In the genomic region with DNA sequence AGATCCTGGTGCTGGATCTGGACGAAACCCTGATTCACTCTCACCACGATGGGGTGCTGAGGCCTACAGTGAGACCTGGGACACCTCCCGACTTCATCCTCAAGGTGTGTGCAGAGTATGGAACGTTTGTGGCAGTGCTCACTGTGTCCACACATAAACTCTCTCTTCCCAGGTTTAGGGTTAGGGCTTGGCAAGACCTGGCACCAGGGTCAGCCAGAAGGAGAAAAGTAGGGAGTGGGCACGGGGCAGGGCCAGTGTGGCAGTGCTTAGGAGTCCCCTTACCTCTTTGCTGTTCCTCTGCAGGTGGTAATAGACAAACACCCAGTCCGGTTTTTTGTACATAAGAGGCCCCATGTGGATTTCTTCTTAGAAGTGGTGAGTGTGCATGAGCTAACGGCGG, we compare ENCODE assay signal across 17 mouse cellular contexts. TPM values are rescaled to one million over a fixed set of nuclear protein-coding genes. Genes with fewer than 3 reads are reported as not detected.
A peak's percentile ranks its signal among the peaks of the same experiment; 100 is the strongest.
DNase-seq lines count a peak whose midpoint lies in the region; ATAC-seq and TF ChIP-seq lines count a peak whose summit lies in the region.
"Had no signal": no experiment of that assay in that cellular context is flagged by ENCODE, and none has a peak within 500 bp of the region (broad histone marks: within the 10 kb centered on the region; RNA-seq: fewer than 3 reads in every experiment).

No protein-coding gene starts in this region.

- no peak for TF ChIP-seq CTCF in heart, adult 2 months (IDR thresholded peaks at IDR 0.05)

- no peaks in the 10 kb centered on the region for H3K9me3 ChIP-seq in neural tube, embryonic 12.5 days
- no peaks in the 10 kb centered on the region for H3K9me3 ChIP-seq in neural tube, embryonic 15.5 days (replicated peaks)
- no peaks in the 10 kb centered on the region for H3K9me3 ChIP-seq in forebrain, embryonic 14.5 days (replicated peaks; ENCODE audit: control insufficient read depth, low read length)
- H3K9me3 ChIP-seq: embryonic facial prominence, embryonic 12.5 days; heart, embryonic 12.5 days had no signal

- intact Hi-C loops in heart, adult 2 months (cut with DNase I), result no loop called here

- TF ChIP-seq EP300 in heart, adult 2 months (IDR thresholded peaks at IDR 0.05; ENCODE audit: insufficient read depth, low read depth, low read length), result no peak

- H3K36me3 ChIP-seq in heart, adult 2 months (ENCODE audit: control insufficient read depth, insufficient read depth, low read length), result peaks cover 7% of the 10 kb centered on the region
- peaks cover 48% of the 10 kb centered on the region for H3K36me3 ChIP-seq in neural tube, embryonic 12.5 days
- H3K36me3 ChIP-seq in neural tube, embryonic 15.5 days, result peaks cover 51% of the 10 kb centered on the region
- peaks cover 54% of the 10 kb centered on the region for H3K36me3 ChIP-seq in forebrain, embryonic 14.5 days (ENCODE audit: control insufficient read depth, insufficient read depth, low read length)

- H3K4me1 ChIP-seq in heart, adult 2 months (ENCODE audit: control insufficient read depth, insufficient read depth, low read length), result peaks cover 5% of the 10 kb centered on the region
- H3K4me1 ChIP-seq in neural tube, embryonic 12.5 days, result peaks cover 25% of the 10 kb centered on the region
- H3K4me1 ChIP-seq in neural tube, embryonic 15.5 days, result peaks cover 26% of the 10 kb centered on the region
- peaks cover 20% of the 10 kb centered on the region for H3K4me1 ChIP-seq in forebrain, embryonic 14.5 days (ENCODE audit: control insufficient read depth, insufficient read depth, low read length)

- H3K27me3 ChIP-seq in heart, adult 2 months (ENCODE audit: control insufficient read depth, insufficient read depth, low read length), result no peaks in the 10 kb centered on the region
- H3K27me3 ChIP-seq in neural tube, embryonic 12.5 days (replicated peaks), result no peaks in the 10 kb centered on the region
- H3K27me3 ChIP-seq in neural tube, embryonic 15.5 days (replicated peaks), result no peaks in the 10 kb centered on the region
- no peaks in the 10 kb centered on the region for H3K27me3 ChIP-seq in forebrain, embryonic 14.5 days (replicated peaks; ENCODE audit: control insufficient read depth, insufficient read depth, low read length)
- H3K27me3 ChIP-seq: embryonic facial prominence, embryonic 12.5 days; heart, embryonic 12.5 days had no signal

- no peak overlapping the region for H3K4me3 ChIP-seq in heart, adult 2 months
- H3K4me3 ChIP-seq in neural tube, embryonic 12.5 days, result 0 out of 2 replicates have a peak overlapping the region, but pooled peaks have one; percentile 7
- no peak overlapping the region for H3K4me3 ChIP-seq in neural tube, embryonic 15.5 days (replicated peaks)
- H3K4me3 ChIP-seq in forebrain, embryonic 14.5 days (ENCODE audit: low read depth, low read length), result no peak overlapping the region
- H3K4me3 ChIP-seq: embryonic facial prominence, embryonic 12.5 days; heart, embryonic 12.5 days had no signal

- H3K4me2 ChIP-seq in neural tube, embryonic 12.5 days (replicated peaks), result no peak overlapping the region
- no peak overlapping the region for H3K4me2 ChIP-seq in neural tube, embryonic 15.5 days
- no peak overlapping the region for H3K4me2 ChIP-seq in forebrain, embryonic 14.5 days (ENCODE audit: low read length)
- H3K4me2 ChIP-seq: embryonic facial prominence, embryonic 12.5 days; heart, embryonic 12.5 days had no signal

- no peak overlapping the region for H3K9ac ChIP-seq in heart, adult 2 months (ENCODE audit: low read depth, low read length)
- no peak overlapping the region for H3K9ac ChIP-seq in neural tube, embryonic 12.5 days
- H3K9ac ChIP-seq in neural tube, embryonic 15.5 days (replicated peaks), result no peak overlapping the region
- no peak overlapping the region for H3K9ac ChIP-seq in forebrain, embryonic 14.5 days (ENCODE audit: low read length)
- H3K9ac ChIP-seq: heart, embryonic 12.5 days had no signal

- 88% methylated on average over 8 of the region's 8 CpGs for WGBS in heart, adult 2 months
- 93% methylated on average over 8 of the region's 8 CpGs for WGBS in neural tube, embryonic 12.5 days
- WGBS in neural tube, embryonic 15.5 days, result 94% methylated on average over 8 of the region's 8 CpGs
- WGBS in forebrain, embryonic 14.5 days, result 94% methylated on average over 8 of the region's 8 CpGs

- peak; percentile 8 for DNase-seq in adrenal gland, adult 8-10 months
- no peak for DNase-seq in adrenal gland, postnatal 25 days
- DNase-seq in heart, adult 2 months, result no peak
- DNase-seq in heart, adult 8-10 months (ENCODE audit: low spot score), result no peak
- no peak for DNase-seq in forebrain, embryonic 14.5 days (ENCODE audit: low spot score)
- DNase-seq: adrenal gland, postnatal 14 days; cerebellum, postnatal 10 days; embryo, embryonic 11 days; gastrocnemius, postnatal 25 days; heart, adult 18-20 months; kidney, adult 11 months had no signal

- no peak for ATAC-seq in neural tube, embryonic 12.5 days (ENCODE audit: low FRiP score, low read depth)
- ATAC-seq in neural tube, embryonic 15.5 days (ENCODE audit: low FRiP score), result no peak
- no peak for ATAC-seq in forebrain, embryonic 14.5 days
- ATAC-seq: forebrain, embryonic 16.5 days; hindbrain, postnatal 0 days had no signal

- peak overlapping the region; percentile 90 for H3K27ac ChIP-seq in heart, adult 2 months
- no peak overlapping the region for H3K27ac ChIP-seq in neural tube, embryonic 12.5 days
- H3K27ac ChIP-seq in neural tube, embryonic 15.5 days (replicated peaks), result no peak overlapping the region
- H3K27ac ChIP-seq in forebrain, embryonic 14.5 days (ENCODE audit: low read depth, low read length), result no peak overlapping the region
- H3K27ac ChIP-seq: embryonic facial prominence, embryonic 12.5 days; hindbrain, postnatal 0 days had no signal

- H3K79me2 ChIP-seq in heart, adult 2 months (replicated peaks; ENCODE audit: control insufficient read depth, insufficient read depth, low read length), result 0 out of 2 replicates have a peak, but pooled peaks cover 1% of the 10 kb centered on the region

- no peak for TF ChIP-seq POLR2A in heart, adult 2 months (IDR thresholded peaks at IDR 0.05; ENCODE audit: insufficient read depth, low read depth, low read length)

RNA-seq across cellular contexts. Expression of a gene that starts 2.1 kb away (rescaled TPM):
- total RNA-seq in adrenal gland, adult 8-10 months (2022), result 10 to 100 TPM; 56.9 to 87.4 (median 73.6) TPM
- 71.1 and 76.1 TPM in 2 replicates for total RNA-seq in adrenal gland, postnatal 25 days (2021)
- total RNA-seq in heart, adult 2 months (2021), result 10 to 100 TPM; 39.0 to 42.2 TPM
- 61.6 and 78.5 TPM in 2 replicates for polyA plus RNA-seq in heart, adult 2 months (2012; rRNA removed)
- total RNA-seq in heart, adult 8-10 months (2022), result 10 to 100 TPM; 41.7 to 57.3 (median 48.1) TPM
- polyA plus RNA-seq in neural tube, embryonic 12.5 days (2016; fragmentation: Nextera tagmentation; extraction: Ambion mirVana), result 129 and 131 TPM in 2 replicates
- 159 and 167 TPM in 2 replicates for polyA plus RNA-seq in neural tube, embryonic 15.5 days (2015; fragmentation: Nextera tagmentation; extraction: Ambion mirVana)
- polyA plus RNA-seq in forebrain, embryonic 14.5 days (2014; fragmentation: Nextera tagmentation; extraction: Ambion mirVana), result 189 and 203 TPM in 2 replicates

RNA-seq across cellular contexts. Expression of a gene that starts 3.5 kb away (rescaled TPM):
- total RNA-seq in adrenal gland, adult 8-10 months (2022), result 100 to 1,000 TPM; 109 to 125 (median 120) TPM
- total RNA-seq in adrenal gland, postnatal 25 days (2021), result 123 and 141 TPM in 2 replicates
- 100 to 1,000 TPM; 143 to 144 TPM for total RNA-seq in heart, adult 2 months (2021)
- polyA plus RNA-seq in heart, adult 2 months (2012; rRNA removed), result 138 and 190 TPM in 2 replicates
- total RNA-seq in heart, adult 8-10 months (2022), result 100 to 1,000 TPM; 144 to 172 (median 168) TPM
- polyA plus RNA-seq in neural tube, embryonic 12.5 days (2016; fragmentation: Nextera tagmentation; extraction: Ambion mirVana), result 23.0 and 24.3 TPM in 2 replicates
- 23.6 and 27.2 TPM in 2 replicates for polyA plus RNA-seq in neural tube, embryonic 15.5 days (2015; fragmentation: Nextera tagmentation; extraction: Ambion mirVana)
- polyA plus RNA-seq in forebrain, embryonic 14.5 days (2014; fragmentation: Nextera tagmentation; extraction: Ambion mirVana), result 24.0 and 26.1 TPM in 2 replicates

RNA-seq across cellular contexts. Expression of a gene that starts 6.5 kb away (rescaled TPM):
- total RNA-seq in adrenal gland, adult 8-10 months (2022), result 100 to 1,000 TPM; 369 to 430 (median 397) TPM
- 406 and 407 TPM in 2 replicates for total RNA-seq in adrenal gland, postnatal 25 days (2021)
- 100 to 1,000 TPM; 284 to 340 TPM for total RNA-seq in heart, adult 2 months (2021)
- 469 and 750 TPM in 2 replicates for polyA plus RNA-seq in heart, adult 2 months (2012; rRNA removed)
- total RNA-seq in heart, adult 8-10 months (2022), result 100 to 1,000 TPM; 287 to 342 (median 325) TPM
- 577 and 592 TPM in 2 replicates for polyA plus RNA-seq in neural tube, embryonic 12.5 days (2016; fragmentation: Nextera tagmentation; extraction: Ambion mirVana)
- 549 and 565 TPM in 2 replicates for polyA plus RNA-seq in neural tube, embryonic 15.5 days (2015; fragmentation: Nextera tagmentation; extraction: Ambion mirVana)
- 701 and 779 TPM in 2 replicates for polyA plus RNA-seq in forebrain, embryonic 14.5 days (2014; fragmentation: Nextera tagmentation; extraction: Ambion mirVana)

RNA-seq across cellular contexts. Expression of a gene that starts 11.1 kb away (rescaled TPM):
- total RNA-seq in adrenal gland, adult 8-10 months (2022), result 10 to 100 TPM; 55.7 to 61.0 (median 58.4) TPM
- 55.7 and 64.6 TPM in 2 replicates for total RNA-seq in adrenal gland, postnatal 25 days (2021)
- total RNA-seq in heart, adult 2 months (2021), result 10 to 100 TPM; 18.1 to 22.8 TPM
- 11.5 and 17.6 TPM in 2 replicates for polyA plus RNA-seq in heart, adult 2 months (2012; rRNA removed)
- total RNA-seq in heart, adult 8-10 months (2022), result 10 to 100 TPM; 21.0 to 24.9 (median 23.6) TPM
- polyA plus RNA-seq in neural tube, embryonic 12.5 days (2016; fragmentation: Nextera tagmentation; extraction: Ambion mirVana), result 89.4 and 92.5 TPM in 2 replicates
- 53.5 and 57.8 TPM in 2 replicates for polyA plus RNA-seq in neural tube, embryonic 15.5 days (2015; fragmentation: Nextera tagmentation; extraction: Ambion mirVana)
- 49.4 and 49.6 TPM in 2 replicates for polyA plus RNA-seq in forebrain, embryonic 14.5 days (2014; fragmentation: Nextera tagmentation; extraction: Ambion mirVana)

RNA-seq across cellular contexts. Expression of a gene that starts 16.0 kb away (rescaled TPM):
- total RNA-seq in adrenal gland, adult 8-10 months (2022), result 10 to 100 TPM; 13.4 to 27.1 (median 20.5) TPM
- total RNA-seq in adrenal gland, postnatal 25 days (2021), result 19.6 and 22.3 TPM in 2 replicates
- 1 to 10 TPM; 4.1 to 4.9 TPM for total RNA-seq in heart, adult 2 months (2021)
- polyA plus RNA-seq in heart, adult 2 months (2012; rRNA removed), result 6.1 and 7.4 TPM in 2 replicates
- total RNA-seq in heart, adult 8-10 months (2022), result 1 to 10 TPM; 4.0 to 6.4 (median 5.1) TPM
- polyA plus RNA-seq in neural tube, embryonic 12.5 days (2016; fragmentation: Nextera tagmentation; extraction: Ambion mirVana), result 39.0 and 40.7 TPM in 2 replicates
- 22.6 and 25.1 TPM in 2 replicates for polyA plus RNA-seq in neural tube, embryonic 15.5 days (2015; fragmentation: Nextera tagmentation; extraction: Ambion mirVana)
- polyA plus RNA-seq in forebrain, embryonic 14.5 days (2014; fragmentation: Nextera tagmentation; extraction: Ambion mirVana), result 19.7 and 25.7 TPM in 2 replicates
